Mouse (Mus musculus): ENCODE results near the gene Tyk2.

DNA sequence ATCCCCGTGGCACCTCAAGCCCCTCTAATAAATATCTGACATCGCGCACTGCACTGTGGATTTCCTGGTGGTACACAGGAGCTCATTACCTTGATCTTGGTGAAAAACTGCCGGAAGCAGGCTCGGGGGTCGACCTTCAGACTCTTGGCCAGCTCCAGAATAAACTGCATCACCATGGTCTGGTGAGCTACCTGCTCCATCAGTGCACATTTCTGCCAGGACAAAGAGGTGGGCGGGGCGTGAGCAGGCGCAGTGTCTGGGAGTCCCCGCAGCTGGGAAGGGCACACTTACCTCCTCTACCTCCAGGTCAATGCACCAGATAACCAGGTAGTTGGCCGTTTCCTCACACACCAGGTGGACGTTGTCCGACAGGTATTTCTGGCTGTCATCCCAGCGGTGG lies 10.9 kb upstream of the Tyk2 start:
- TF ChIP-seq USF1 (IDR thresholded peaks at IDR 0.05; ENCODE audit: low read depth) (no peak), POLR2A (IDR thresholded peaks at IDR 0.05; ENCODE audit: insufficient read length, low read depth) (no peak), TCF12 (IDR thresholded peaks at IDR 0.05; ENCODE audit: insufficient read depth, poor library complexity, severe bottlenecking) (no peak), MAX (IDR thresholded peaks at IDR 0.05; ENCODE audit: low read depth) (no peak), MYOD1 (IDR thresholded peaks at IDR 0.05; ENCODE audit: control insufficient read depth in 1 of 3, insufficient read length in 2 of 3, low read depth in 2 of 3) (no peak)

All from myocyte (in vitro differentiated cells).